Mouse (Mus musculus): ENCODE results near the gene Rnf208.

Gene Rnf208

DNA sequence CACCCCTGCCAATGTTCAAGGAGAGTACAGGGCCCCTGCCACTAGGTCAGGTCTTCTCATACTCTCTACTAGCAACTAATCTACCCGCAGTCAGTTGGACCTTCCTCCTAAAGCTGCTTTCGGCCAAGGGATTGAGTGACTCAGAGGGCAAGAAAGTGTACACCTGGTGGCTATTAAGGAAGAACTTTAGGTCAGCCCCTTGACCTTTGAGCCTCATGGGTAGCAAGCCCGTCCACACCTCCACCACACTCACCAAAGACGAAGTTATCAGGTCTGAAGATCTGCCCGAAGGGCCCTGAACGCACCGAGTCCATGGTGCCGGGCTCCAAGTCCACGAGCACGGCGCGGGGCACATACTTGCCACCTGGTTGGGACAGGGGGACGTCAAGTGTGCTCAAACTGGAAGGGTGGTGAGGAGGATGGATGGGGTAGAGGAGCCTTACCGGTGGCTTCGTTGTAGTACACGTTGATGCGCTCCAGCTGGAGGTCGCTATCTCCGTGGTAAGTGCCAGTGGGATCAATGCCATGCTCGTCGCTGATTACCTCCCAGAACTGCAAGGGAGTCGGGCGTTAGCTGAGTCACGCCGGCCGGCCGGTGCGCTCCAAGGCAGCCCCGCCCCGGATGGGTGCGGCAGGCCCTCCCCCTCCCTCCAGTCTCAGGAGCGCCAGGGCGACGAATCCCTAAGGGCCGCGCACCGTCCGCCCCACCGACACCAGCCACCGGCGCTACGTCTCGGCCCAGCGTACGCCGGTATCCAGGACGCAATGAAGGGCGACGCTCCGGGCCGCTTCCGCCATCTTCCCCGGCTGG, 18.2 kb upstream of the Rnf208 start:
- peak; percentile 92 for DNase-seq (ENCODE audit: extremely low read depth, insufficient read length, low spot score)

DNA sequence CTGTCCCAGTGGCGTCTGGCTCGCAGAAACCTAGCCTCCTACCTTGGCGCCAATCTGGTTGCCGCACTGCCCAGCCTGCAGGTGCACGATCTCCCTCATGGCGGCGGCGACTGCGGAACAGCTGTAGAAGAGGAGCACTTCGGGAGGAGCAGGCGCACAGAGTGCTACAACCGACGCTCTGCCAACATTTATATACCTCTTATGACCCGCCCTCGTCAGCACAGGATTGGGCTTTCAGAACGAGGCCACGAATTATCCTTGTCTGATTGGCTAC, 17.6 kb upstream of the Rnf208 start, which contains the start of gene Tubb4b:
Gene Tubb4b, minus strand, starts transcription at position 211 of the 274 bp plus-strand sequence.
- no peak for DNase-seq (ENCODE audit: extremely low read depth, insufficient read length, low spot score)

DNA sequence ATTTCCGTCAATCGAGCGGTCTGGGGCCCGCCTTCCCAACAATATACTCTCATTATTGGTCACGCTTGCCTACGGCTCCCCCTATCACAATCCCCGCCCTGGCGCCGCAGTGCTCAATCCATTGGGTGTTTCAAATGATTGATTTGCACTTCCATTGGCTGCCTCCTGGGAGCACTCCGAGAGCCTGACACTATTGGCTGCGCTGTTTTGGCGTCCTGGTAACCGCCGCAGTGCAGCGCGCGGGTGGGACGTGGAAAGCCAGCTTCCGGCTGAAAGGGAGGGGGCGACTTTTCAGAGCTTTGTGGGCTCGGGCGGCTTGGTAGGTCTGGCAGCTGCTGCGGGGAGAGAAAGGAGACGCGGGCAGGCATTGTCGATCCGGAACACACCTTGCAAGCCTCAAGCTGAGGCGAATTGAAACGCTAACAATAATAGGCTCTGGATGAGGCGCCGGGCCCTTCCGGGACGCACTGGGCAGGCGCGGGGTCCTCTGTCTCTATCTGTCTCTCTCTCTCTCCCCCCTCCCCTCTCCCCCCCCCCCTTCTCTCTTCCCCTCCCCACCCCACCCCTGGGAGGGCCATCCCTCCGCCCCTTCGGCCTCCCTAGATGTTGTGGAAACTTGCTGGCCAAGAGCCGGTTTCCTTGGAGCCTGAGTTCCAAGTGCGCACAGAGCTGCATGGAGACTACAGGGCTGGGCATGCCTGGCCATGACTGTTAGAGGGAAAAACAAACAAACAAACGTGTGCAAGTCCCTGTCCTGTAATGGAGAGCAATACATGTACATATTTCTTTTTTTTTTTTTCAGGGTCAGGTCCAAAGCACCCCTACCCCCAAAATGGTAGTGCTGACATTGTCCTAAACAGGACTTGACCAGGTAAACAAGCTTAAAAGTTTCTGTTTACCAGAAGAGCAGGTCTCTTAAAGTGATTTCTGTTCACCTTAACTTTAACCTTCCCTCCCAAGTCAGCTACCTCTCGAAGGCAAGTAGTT, 17.0 kb upstream of the Rnf208 start:
- peak; percentile 97 for DNase-seq (ENCODE audit: extremely low read depth, insufficient read length, low spot score)

DNA sequence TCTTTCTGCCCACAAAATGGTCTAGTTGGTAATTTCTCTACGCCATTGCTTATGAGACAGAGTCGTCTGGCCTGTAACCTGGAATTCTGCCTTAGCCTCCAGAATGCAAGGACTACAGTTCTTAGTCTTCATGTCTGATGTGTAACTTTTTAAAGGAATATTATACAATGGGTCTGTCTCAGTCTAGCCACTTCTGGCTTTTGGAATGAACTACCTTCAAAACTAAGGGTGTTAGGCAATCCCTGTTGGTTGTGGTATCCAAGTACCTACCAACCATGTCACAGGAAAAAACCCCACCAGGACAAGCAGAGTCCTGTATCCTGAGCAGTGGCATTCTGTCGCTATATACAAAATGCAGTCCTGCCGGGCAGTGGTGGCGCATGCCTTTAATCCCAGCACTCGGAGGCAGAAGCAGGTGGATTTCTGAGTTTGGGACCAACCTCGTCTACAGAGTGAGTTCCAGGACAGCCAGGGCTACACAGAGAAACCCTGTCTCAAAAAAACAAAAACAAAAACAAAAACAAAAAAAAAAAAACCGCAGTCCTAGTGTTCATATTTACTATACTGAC, 16.2 kb upstream of the Rnf208 start:
- DNase-seq (ENCODE audit: extremely low read depth, insufficient read length, low spot score) = no peak

DNA sequence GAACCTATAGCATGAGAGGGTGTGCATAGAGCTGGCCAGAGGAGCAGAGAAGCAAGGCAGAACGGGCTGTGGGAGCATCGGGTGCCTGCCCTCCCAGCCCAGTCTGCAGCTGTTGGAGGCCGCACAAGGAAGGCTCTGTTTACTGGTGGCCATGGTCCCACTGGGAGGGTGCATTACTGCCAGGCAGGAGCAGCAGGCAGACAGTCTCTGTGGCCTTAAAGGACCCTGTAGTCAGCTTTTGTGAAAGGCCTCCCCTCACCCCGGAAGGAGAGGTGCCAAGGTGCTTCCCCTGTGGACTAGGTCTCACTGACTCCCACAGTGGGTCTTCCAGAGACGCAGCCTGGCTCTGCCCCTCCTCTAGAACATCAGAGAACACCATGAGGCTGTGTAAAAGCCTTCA, 15.2 kb upstream of the Rnf208 start:
- DNase-seq (ENCODE audit: extremely low read depth, insufficient read length, low spot score) = no peak

DNA sequence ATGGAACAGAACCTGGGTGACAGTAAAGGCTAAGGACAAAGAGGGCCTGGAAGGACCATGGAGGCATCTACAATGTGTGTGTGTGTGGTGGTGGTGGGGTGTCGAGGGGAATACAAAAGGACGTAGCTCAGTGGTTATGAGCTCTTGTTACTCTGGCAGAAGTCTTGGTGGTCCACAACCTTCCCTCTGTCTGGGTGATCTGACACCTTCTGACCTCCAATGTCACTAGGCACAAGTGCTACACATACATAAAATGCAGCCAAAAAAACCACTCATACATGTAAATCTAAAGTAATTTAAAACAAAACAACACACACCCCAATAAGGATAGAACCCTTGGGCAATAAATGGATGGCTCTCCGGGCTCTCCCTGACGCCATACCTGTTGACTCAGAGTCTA, 14.6 kb upstream of the Rnf208 start:
- no peak for DNase-seq (ENCODE audit: extremely low read depth, insufficient read length, low spot score)

DNA sequence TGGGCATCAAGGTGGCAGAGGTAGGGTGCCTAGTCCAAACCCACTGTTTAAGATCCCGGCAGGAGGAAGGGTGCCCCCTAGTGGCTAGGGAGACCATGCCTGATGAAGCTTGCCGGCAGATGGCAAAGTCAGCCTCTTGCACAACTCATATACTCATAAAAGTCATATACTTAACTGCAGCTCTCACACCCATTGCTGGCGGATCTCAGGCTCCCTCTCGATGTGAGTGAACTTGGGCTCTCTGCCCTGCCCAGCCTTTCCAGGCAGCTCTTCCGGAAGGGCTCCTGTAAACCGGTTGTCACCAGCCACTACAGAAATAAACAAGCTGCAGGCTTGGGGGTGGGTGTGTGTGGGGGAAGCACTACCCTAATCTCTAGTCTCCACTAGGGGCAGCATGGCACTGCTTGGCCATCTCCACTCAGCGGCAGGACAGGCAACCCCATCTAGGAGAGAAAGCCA, 13.6 kb upstream of the Rnf208 start:
- DNase-seq (ENCODE audit: extremely low read depth, insufficient read length, low spot score) = peak; percentile 78

DNA sequence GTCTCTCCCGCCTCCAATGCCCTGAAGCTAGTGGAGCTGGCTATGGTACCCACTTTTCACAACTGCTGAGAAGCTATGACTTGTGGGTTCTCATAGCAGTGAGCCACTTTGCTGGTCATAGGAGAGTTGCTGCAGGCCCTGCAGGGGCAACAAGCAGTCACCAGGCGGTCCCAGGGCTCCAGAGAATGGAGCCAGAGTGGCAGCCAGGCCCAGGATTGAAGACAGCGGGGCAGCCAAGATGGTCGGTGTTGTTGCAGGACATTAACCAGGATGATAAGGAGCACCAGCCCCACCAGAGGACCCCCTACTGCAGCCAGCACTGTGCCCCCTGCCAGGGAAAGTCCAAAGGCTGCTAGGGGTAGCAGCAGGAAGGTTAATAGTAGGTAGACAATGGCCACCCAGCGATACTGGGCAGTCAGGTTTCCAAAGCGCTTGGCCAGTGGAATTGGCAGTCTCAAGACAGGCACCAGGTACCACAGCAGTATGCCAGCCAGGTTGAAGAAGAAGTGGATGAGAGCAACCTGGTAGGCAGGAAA, 13.0 kb upstream of the Rnf208 start:
- no peak for DNase-seq (ENCODE audit: extremely low read depth, insufficient read length, low spot score)

DNA sequence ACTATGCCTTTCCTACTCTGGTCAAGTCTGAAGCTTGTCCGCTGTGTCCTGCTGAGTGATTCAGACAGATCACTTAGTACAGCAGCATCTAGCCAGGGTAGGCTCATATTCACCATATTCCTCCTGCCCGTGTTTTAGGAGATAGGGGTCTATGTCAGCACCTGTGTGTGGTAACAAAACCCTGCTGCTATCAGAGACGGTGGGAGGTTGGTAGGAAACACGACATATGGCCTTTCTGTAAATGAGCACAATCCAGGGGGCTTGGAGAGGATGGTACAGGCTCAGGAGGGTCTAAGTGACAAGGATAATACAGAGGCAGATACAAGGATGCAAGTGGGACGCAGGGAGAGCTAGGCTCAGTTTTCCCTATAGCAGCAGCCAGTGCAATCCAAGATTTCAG, 12.5 kb upstream of the Rnf208 start:
- DNase-seq (ENCODE audit: extremely low read depth, insufficient read length, low spot score) = no peak

DNA sequence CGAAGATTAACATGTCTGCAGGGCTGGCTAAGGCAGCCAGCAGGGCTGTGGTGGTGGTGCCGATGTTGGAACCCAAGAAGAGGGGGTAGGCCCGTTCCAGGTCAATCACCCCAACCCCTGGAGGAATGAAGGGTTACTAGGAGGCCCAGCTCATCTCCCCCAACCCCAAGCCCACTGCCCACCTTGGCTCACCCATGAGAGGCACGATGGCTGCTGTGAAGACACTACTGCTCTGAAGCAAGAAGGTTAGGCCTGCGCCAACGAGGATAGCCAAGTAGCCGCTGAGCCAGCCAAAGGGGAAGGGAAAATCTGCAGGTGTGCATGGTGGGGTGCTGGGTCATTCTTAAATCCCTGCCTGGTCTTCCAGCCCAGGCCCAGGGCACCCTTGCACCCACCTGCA, 11.5 kb upstream of the Rnf208 start:
- no peak for DNase-seq (ENCODE audit: extremely low read depth, insufficient read length, low spot score)

DNA sequence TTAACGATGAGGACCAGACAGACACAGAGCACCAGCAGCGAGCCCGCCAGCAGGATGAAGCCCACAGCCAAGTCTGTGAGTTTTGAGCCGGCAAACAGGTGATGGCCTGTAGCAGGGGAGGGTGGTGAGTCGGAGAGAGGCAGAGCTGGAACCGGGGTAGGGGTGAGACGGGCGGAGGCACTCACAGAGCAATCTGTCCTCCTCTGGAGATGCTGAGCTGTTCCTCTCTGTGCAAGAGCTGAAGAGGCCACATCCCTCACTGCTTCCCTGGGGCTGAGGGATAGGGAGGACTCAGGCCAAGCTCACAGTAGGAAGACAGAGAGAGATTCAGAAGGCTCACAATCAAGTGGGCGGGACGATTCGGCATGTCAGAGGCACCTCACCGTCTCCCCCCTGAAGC, 11.0 kb upstream of the Rnf208 start:
- no peak for DNase-seq (ENCODE audit: extremely low read depth, insufficient read length, low spot score)

DNA sequence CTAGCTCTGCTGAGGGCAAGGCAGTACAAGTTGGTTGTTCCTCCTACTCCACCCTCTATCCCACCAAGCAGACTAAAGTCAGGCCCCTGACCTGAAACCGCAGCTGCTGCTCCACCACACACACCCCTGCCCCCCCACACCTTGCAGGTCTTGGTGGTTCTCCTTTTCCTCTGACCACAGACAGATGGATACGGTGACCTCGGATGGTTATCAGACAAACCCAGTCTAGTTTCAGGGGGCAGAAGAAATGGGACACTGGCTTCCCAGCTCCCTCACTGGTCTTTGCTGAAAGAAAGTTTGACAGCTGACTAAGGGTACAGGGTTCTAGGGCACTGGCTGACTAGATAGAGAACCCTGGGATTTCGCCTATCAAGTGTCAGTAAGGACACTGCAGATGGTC, 8.6 kb upstream of the Rnf208 start:
- DNase-seq (ENCODE audit: extremely low read depth, insufficient read length, low spot score) = no peak

DNA sequence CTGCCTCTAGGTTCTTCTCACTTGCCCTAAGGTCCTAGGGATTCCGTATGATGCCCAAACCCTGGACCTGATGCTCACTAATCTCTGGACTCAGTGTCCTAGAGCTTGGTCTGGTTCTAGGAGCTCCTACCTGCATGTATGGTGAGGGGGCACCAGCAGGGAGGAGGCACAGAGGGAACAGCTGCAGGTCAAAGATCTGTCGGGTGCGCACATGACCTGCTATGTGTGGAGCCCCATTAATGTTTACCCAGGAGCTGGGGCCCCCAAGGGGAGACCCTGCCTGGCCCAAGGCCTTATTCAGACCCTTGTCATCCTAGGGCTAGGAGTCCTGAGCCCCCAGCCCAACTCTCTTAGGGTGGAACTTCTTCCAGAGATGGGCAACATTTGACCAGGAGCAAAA, 8.0 kb upstream of the Rnf208 start, which contains the start of gene Slc34a3:
Gene Slc34a3, minus strand, starts transcription at position 315 of the 400 bp plus-strand sequence.
- no peak for DNase-seq (ENCODE audit: extremely low read depth, insufficient read length, low spot score)

DNA sequence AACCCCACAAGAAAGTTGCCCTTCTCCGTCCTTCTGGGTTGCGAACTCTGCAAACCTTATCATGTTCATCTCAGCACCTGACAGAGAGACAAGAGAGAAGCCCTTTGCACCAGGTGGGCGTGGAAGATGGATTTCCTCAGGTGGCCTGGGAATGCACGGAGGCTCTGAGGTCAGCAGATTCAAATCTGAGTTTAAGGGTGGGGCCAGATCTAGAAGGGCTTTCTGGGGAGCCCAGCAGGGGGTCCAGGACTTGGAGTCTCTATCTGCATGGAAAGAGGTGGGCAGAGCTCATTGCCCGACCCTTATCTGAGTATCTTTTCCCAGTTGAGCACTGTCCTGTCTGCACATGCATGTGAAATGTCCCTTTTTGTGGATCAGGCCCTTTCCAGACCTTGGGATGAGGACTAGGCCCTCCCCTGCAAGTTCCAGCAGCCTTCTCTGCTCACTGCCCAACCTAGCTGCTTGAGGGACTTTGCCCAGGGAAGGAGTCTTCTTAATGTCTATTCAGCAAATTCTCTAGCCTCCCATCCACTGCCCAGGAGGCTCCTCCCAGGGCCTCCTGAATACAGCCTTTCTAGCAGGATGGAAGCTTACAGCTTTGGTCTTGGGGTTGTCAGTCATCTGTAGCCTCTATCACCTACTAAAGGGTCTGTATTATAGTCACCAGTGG, 7.4 kb upstream of the Rnf208 start:
- DNase-seq (ENCODE audit: extremely low read depth, insufficient read length, low spot score) = no peak

DNA sequence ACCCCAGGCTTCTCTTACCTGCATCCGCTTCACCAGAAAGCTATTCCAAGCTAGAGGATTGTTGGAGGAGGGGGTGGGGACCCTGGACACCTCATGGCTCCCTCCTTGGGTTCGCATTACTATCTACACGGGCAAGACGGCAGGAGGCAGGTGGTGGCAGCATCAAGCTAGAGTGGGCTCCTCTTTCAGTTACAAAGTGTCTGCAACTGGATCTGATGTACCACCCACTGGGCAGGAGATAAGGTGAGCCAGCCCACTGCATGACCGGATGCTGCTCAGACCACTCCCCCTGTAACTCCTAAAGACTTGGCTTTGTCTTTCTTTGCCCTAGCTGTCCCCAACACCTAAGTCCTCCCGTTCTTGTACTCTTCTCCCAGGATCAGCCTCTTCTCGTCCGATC, 5.4 kb upstream of the Rnf208 start, which contains the start of gene Rnf224:
Gene Rnf224, minus strand, starts transcription at position 174 of the 400 bp plus-strand sequence.
- DNase-seq (ENCODE audit: extremely low read depth, insufficient read length, low spot score) = no peak

DNA sequence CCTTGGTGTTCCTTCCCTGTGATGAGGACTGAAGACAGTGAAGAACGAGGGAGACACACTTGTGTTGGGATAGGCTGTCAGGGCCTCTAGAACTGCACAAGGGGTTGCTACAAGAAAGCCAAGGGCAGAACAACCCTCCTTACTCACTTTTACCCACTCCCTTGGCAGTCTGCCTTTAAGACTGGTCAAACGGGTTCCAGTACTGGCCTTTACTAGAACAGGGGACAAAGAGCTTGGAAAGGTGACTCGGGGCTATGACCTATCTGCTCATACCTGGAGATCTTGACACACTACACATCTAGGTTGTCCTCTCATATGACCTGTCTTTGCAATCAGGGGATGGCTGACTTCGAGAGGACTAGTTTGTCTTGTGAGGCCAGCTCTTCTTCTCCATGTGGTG, 4.5 kb upstream of the Rnf208 start:
- DNase-seq (ENCODE audit: extremely low read depth, insufficient read length, low spot score) = no peak

DNA sequence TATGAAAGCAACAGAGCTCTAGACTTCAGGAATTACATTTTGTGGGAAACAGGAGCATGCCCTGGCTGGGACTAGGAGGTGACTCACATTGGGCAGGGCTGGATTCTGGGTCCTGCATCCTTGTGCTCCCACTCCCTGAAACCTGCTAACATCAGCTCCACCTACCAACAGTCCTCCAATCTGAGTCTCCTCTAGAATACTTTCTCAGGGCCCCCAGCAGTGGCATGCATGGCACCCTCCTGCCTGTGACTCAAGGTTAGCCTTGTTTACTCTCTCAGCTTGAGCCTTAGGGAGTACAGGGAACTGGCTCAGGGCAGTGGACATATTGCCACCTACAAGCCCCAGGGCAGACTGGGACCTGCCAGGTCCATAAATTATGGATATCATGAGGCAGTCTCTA, 3.9 kb upstream of the Rnf208 start:
- no peak for DNase-seq (ENCODE audit: extremely low read depth, insufficient read length, low spot score)

DNA sequence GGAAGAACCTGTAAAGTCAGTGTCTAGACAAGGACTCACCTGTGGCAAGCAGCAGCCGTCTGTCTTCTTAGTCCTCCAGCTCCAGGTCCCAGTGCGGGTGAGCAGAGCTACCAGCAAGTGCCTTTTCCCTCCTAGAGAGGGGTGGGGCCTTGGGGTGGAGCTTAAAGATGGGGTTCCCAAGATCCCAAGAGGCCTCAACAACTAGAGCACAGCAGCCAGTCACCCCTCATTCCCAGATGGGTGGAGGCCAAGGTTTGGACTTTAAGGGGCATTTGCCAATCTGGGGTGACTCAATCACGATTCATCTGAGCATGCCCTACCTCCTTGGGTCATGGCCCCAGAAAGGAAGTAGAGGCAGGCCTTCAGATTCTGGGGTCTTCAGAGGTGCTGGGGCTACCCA, 2.3 kb upstream of the Rnf208 start:
- DNase-seq (ENCODE audit: extremely low read depth, insufficient read length, low spot score) = no peak

DNA sequence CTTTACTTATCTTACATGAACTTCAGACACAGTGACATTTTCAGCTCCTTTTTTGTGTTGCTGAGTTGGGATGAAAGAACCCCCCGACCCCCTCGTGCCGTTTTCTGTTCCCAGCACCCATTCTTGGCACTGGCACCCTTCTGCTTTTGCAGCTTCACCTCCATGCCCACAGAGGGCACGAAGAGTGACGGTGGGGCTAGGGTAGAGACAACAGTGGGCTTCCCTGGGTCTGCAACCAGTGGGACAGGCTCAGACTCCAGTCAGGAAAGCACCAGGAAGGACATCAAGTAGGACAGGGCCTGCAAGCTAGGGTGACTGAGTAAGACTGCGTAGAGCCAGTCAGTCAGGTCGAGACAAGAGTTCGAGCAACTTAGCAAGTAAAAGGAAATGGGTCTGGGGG, 1.7 kb upstream of the Rnf208 start:
- DNase-seq (ENCODE audit: extremely low read depth, insufficient read length, low spot score) = no peak

DNA sequence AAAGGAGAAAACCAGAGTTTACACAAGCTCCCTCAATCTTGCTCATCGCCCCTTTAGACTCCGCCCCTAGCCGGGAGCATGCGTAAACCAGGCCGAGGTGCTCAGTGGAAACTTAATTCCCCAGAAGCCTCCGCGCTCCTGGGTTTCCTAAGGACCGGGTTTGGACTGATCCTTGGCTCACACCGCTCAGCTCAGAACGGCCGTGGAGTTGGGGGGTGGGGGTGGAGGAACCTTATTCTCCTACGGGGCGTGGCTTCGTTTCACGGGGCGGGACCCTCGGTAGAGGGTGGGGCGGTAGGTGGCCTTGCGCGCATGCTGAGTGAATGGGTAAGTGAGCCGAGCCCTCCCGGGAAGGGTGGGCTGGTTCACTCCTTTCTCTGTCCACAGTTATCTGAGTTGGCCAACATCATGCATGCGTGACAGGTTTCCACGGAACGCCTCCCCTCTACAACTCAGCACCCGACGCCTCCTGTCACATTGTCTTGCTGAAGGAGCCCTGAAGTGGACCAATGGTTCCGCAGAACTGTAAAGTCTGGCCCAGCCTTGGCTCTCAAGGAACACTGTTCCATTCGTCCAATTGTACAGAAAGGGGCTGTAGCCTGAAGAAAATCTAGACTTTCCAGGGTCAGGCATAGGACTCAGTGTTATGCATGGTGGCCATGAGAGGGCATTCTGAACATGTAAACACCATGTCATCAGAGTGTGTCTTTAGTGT, 1.2 kb upstream of the Rnf208 start:
- DNase-seq (ENCODE audit: extremely low read depth, insufficient read length, low spot score) = no peak

Measured in 3134 (cell line).